Mouse (Mus musculus): Measurements from ENCODE around the gene Plk4.
"Not testable (repeated sequence)": the region's sequence is repeated elsewhere in the genome, so short reads cannot be mapped to it uniquely, and the experiment has no call there.

Plk4 gene

DNA sequence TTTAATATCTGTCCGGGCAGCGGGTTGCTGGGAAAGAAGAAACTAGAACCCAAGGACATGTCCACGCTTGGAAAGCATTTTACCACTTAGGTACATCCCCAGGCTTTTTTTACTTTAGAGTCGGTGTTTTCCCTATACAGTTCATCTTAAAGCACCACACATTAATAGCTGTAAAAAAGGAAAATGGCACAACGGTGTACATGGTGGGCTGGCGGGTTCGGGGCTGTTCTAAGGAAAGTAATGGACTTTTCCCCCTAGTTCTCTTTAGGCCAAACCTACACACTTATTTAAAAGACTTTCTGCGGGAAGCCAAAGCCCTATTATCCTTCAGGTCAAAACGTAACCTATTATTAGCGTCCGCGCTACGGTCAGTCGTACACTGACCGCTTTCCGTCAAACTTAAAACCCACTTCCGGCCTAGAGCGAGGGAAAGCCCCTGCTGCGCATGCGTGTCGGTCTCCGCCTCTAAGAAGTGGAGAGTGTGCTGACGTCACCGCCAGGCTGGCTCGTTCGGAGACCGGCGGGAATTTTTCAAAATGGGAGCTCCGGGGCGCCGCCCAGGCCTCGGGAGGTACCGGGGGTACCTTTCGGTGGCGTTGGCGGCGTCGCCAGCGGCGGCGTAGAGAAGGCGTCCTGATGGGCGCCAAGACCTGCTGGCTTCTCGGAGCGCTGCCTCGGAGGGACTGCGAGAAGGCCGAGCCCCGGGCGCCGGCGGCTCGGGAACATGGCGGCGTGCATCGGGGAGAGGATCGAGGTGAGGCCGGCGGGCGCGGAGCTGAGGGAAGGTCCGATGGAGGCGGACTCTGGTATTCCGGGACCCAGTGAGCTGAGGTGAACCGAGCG, at the start of gene Plk4:
Gene Plk4 (plus strand): TSS at position 490 of the 843 bp plus-strand sequence.
- DNase-seq = peak; percentile 97 to 98

DNA sequence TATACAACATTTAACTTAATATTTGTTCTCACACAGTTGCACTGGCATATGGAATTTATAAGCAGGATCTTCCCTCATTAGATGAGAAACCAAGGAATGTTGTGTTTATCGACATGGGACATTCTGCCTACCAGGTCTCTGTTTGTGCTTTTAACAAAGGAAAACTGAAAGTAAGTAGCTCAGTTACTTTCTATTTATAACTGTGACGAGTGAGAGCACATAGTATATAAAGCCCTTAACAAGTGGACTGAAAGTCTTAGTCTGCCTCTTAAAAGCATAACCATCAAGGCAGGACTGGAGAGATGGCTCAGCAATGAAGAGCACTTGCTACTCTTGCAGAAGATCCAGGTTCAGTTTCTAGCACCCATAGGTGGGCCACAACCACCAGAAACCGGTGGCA, 39.1 kb upstream of the Plk4 start:
- no peak for DNase-seq

DNA sequence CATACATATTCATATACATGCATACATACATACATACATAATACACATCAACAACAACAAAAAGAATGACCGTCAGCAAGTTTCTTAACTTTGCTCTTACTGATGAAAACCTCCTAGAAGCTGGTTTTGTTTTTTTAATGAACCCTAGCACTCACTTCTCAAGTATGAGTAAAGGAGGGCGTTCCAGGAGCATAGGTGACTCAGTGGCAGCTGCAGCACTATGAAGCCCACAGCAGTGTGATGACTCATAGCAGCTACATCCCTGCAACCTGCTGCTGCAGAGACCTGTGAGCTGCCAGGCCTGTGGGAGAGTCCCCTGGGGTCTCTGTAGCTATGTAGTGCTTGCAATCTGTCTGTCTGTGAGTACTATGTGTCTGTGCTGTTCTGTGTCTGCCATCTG, 38.5 kb upstream of the Plk4 start:
- no peak for DNase-seq

DNA sequence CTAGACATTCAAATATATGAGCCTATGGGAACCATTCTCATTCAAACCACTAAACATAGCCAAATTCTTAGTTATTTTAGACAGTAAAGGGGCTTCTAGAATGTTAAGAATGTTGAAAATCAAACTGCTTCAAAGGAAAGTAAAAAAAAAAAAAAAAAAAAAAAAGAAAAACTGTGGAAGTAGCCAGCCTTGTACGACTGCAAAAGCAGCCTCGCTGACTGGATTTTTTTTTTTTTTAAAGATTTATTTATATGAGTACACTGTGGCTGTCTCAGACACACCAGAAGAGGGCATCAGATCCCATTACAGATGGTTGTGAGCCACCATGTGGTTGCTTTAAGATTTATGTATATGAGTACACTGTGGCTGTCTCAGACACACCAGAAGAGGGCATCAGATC, 6.0 kb upstream of the Plk4 start:
- DNase-seq = no peak

DNA sequence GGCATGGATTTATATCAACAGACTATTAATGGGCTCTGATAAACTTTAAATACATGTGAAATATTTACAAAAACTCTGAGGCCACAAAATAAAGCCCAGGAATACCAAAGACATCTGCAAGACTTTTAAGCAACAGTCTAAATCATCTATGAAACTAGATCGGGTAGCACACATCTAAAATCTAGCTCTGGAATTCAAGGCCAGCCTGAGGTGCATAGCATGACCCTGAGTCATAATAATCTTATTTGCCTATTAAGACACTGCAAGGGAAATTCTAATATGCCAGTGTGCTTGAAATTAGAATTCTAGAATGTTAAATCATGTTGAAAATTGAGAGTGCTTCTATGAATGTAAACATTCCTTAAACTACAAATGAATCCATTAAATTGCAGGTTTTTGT, 1.8 kb upstream of the Plk4 start:
- DNase-seq = no peak

DNA sequence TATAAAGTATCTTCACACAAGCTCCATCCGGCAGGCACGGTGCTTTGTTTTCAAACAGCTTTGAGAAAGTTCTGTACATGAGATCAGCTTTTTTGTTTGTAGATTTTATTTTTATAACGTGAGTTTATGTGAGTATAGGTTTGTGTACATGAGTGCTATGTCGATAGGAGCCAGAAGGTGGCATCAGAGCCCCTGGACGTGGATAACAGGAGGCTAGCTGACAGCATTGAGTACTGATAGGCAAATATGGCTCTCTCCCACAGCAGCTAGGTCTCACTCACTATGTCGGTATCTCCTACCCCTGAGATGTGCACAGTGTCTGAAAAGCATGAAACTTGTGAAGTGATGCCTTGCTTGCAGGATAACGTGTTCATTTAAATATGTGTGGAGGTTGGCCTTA, 1.3 kb upstream of the Plk4 start:
- peak; percentile 37 to 41 for DNase-seq

DNA sequence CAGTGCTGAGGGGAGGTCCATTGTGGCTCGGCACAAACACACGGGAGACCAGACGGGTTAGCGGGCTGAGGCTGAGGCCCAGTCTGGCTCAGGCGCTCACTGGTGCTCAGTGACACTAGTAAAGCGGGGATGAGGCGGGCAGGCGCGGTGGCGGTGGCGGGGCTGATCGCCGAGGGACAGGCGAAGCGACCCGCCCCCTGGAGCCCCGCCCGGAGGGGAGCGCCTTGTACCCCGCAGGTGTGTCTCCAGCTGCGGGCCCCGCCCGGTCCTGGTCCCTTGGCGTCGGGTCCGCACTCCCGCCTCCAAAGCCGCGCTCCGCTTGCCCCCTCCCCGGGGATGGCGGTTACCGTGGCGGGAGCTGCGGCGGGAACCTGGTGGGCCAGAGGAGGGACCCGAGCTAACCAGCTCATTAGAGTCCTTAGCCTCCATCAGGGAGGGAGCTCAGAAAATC, 579 bp downstream of the Plk4 start:
- peak in 1 of 2 experiments; percentile 38 for DNase-seq

DNA sequence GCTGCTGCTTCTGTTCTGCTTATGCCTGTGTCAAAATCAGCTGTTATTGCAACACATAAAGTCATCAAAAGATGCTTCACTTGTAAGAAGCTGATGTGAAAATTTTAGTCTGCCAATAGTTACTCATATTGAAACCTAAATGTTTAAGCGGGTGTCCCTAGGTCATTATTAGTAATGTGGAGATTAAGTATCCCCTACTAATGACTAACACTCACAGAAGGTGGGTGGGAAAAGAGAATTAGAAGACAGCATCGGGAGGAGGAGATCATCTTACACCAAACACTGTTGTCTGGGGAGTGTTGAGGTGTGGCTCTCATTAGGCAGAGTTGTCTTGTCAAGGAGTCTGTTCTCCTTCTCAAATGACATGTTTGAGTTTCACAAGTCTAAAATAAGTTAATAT, 7.1 kb downstream of the Plk4 start:
- no peak for DNase-seq

DNA sequence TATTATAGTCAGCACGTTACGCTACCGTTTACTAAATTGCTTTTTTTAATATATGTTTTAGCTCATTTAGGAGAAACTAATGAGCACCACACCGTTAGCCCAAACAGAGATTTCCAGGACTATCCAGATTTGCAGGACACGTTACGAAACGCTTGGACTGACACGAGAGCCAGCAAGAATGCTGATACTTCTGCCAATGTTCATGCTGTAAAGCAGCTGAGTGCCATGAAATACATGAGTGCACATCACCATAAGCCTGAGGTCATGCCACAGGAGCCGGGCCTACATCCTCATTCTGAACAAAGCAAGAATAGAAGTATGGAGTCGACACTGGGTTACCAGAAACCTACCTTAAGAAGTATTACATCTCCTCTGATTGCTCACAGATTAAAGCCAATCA, 8.9 kb downstream of the Plk4 start:
- no peak for DNase-seq

DNA sequence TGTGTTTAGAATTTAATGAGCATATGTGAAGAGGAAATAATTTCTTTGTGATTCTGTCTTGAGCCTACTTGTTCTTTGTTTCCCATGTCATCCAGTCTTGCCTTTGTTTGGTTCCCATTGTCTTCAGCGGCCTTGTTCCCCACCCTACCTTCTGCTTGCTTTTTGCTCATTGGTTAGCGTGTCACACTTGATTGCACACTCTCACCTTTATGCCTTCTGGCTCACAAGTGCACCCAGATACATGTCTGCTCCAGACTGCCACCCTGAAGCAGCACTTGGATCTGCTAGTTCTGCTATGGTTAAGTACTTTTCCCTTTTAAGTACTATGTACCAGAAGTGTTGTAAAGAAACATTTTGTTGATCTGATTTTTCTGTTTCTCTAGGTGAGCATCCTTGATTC, 10.1 kb downstream of the Plk4 start:
- DNase-seq = no peak

DNA sequence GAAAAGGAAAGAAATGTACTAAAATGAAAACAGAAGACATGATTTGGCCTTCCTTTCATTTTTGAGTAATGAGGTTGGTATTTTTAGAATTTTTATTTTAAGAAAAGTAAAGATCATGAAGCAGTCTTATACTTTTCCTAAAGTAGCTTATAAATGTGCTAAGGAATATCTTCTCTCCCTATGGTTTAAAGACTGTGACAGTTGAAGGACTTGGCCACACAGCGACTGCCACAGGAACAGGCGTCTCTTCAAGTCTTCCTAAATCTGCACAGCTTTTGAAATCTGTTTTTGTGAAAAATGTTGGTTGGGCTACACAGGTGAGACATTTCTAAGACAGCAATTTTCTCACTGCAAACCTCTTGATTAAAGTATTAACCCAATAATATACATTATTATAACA, 13.5 kb downstream of the Plk4 start:
- DNase-seq = no peak

DNA sequence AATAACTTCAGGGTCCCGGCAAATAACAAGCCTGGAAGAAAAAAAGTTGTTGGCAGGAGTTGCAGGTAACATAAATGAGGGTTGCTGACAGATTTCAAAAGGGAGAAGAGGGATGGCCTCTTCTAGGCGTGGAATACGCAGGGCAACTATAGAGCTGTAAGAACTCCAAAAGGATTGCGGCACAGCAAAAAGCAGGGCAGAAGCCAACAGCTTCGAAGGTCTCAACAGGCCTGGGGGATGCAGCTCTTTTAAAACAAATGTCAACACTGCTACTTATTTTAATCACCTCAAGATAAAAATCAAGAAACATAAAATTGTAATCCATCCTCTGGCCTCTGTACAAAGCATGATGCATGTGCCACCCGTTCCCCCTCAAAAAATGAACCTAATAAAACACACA, 45.7 kb downstream of the Plk4 start:
- not testable (repeated sequence) for DNase-seq

DNA sequence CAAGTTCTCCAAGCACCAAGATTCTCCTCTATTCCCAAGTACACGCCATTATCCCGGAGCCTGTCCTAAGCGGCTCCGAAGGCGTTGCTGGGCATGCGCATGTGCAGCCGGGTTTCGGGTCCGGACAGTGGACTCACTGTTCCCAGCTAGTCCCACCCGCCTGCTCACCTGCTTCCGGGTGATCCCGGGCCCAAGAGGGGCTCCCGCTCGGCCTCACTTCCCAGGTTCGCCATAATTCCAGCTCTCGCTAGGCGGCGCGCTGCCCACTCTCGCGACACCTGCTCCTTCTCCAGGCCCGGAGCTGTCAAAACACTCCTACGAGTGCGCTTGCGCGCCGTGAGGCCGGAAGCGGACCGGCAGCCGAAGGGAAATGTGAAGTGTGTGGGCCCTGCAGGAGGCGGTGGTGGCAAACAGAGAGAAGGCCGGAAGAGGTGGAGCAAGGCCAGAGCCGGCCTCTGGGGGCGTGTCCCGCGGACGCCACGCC, 46.7 kb downstream of the Plk4 start, which contains the start of gene Mfsd8:
Gene Mfsd8 (minus strand): TSS at position 414 of the 484 bp plus-strand sequence.
- peak; percentile 97 to 98 for DNase-seq

DNA sequence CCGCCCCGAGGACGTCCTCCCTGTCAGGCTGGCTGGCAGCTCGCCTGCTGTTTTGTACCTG, 47.0 kb downstream of the Plk4 start, which contains the start of gene Abhd18:
Gene Abhd18 (plus strand): TSS at position 14 of the 61 bp plus-strand sequence.
- DNase-seq = not testable (repeated sequence)

DNA sequence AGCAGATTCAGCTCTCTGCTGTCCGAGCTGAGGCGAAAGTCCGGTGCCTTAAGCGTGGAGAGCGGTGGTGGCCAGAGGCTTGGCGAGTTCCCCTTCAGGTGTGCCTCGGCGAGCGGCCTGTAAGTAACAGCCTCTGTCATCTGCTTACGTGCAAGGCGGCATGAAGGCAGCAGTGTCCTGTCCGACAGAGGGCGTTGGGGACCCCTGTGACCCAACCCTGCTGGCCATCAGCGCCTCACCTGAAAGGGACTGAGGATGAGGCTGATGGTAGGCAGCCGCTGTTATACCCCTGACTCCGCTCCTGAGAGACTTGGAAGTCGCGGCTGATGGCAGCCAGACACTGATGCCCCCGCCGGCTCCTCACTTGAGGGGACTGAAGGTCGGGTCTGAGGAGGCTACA, 47.2 kb downstream of the Plk4 start:
- DNase-seq = peak; percentile 60 to 63

DNA sequence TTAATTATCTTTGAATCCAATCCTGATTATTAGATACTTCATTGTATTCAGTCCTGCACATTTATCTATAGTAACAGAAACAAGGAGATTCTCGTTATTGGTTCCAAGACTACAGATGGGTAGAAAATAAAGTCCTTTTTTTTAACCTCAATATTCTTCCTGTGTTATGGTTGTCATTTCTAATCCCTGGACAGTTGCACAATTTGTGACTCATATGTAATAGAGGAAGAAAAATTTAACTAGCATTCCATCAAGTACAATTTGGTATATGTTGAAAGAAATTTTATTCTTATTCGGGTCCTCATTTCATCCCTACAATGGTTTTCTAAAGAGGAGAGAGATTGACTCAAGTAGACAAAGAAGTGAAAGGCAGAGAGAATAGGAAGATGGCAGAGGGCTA, 48.1 kb downstream of the Plk4 start:
- DNase-seq = not testable (repeated sequence)

DNA sequence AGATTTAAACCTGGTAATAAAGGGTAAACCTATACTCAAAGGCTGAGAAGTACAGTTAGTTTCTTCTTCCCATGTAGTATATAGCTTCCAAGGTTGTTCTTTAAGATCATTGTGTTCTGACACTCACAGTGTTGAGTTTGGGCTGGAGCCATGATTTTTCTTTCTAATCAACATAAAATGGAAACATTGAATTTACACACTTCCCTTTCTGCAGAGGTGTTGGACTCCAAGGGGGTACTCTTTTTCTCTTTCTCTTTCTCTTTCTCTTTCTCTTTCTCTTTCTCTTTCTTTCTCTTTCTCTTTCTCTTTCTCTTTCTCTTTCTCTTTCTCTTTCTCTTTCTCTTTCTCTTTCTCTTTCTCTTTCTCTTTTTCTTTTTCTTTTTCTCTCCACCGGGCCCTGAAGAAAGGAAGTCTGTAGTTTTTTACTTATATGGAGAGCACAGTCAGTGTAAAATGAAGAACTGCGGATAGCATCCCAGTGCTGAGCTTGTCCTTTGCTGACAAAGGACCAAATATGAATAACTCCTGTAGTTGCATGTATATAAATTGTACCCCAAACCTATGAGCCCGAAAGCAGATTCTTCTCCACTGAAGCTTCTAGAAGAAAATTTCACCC, 53.4 kb downstream of the Plk4 start:
- not testable (repeated sequence) for DNase-seq

Measured in lung, adult 18-20 months (tissue).